Mouse (Mus musculus) liver, embryonic 14.5 days (tissue): ENCODE results near the gene Mrpl30.

ENCODE experiments used
- CTCF ChIP-seq: IDR thresholded peaks from 2 replicates; pipeline ENCODE4 v1.5.1; 2016; ENCODE audit warnings: antibody characterized with exemption, low read depth, control low read depth
- EP300 ChIP-seq: IDR thresholded peaks from 2 replicates; pipeline ENCODE4 v1.6.1; 2016; ENCODE audit warnings: antibody characterized with exemption, low read depth

GRCm38 (mm10) chr1:37931806-37932205 is 41.5 kb downstream of the Mrpl30 start:
- TF ChIP-seq CTCF (no peak), EP300 (no peak)
